Mouse (Mus musculus) liver, embryonic 15.5 days (tissue): ENCODE measurements around the gene Ttc28. TPM values are rescaled to one million over a fixed set of nuclear protein-coding genes. Genes with fewer than 3 reads are reported as not detected.

Experiments used
- ATAC-seq: fragments of 200-750 bp; cut with Nextera tagmentation; 2 replicates; pipeline ENCODE4 v1.8.0; 2017; ENCODE audit warnings: moderate number of reproducible peaks, mild to moderate bottlenecking, moderate library complexity; ENCODE audit not compliant: insufficient read depth
- H3K27ac ChIP-seq: fragments of 300-500 bp; sonication (generic); replicated peaks from 2 replicates; pipeline ENCODE4 v1.5.1; 2015; ENCODE audit warnings: mild to moderate bottlenecking, inconsistent platforms
- H3K27me3 ChIP-seq: fragments of 300-500 bp; sonication (generic); 2 replicates; pipeline ENCODE4 v1.6.1; 2015; ENCODE audit warnings: mild to moderate bottlenecking, inconsistent platforms
- H3K36me3 ChIP-seq: fragments of 300-500 bp; sonication (generic); replicated peaks from 2 replicates; pipeline ENCODE4 v1.6.1; 2015; ENCODE audit warnings: moderate library complexity, mild to moderate bottlenecking, inconsistent platforms
- H3K4me1 ChIP-seq: fragments of 300-500 bp; sonication (generic); replicated peaks from 2 replicates; pipeline ENCODE4 v1.6.1; 2015; ENCODE audit warnings: inconsistent platforms
- H3K4me2 ChIP-seq: fragments of 300-500 bp; sonication (generic); 2 replicates; pipeline ENCODE4 v1.6.1; 2015; ENCODE audit warnings: moderate library complexity, mild to moderate bottlenecking, inconsistent platforms
- H3K4me3 ChIP-seq: fragments of 300-500 bp; sonication (generic); replicated peaks from 2 replicates; pipeline ENCODE4 v1.5.1; 2015; ENCODE audit warnings: mild to moderate bottlenecking, inconsistent platforms
- H3K9ac ChIP-seq: fragments of 300-500 bp; sonication (generic); 2 replicates; pipeline ENCODE4 v1.6.1; 2015; ENCODE audit warnings: moderate library complexity, mild to moderate bottlenecking, inconsistent platforms
- H3K9me3 ChIP-seq: fragments of 300-500 bp; sonication (generic); replicated peaks from 2 replicates; pipeline ENCODE4 v1.6.1; 2016; ENCODE audit warnings: inconsistent platforms
- WGBS: fragments of 180-500 bp; shearing (Covaris S2); methylation state at CpG from one replicate; pipeline ENCODE4 v1.1.7; 2015; ENCODE audit warnings: mixed read lengths; ENCODE audit not compliant: insufficient replicate concordance; 5-methylcytosine and 5-hydroxymethylcytosine counted together
- polyA plus RNA-seq: library from polyadenylated mRNA; unstranded; fragments of >200 nt; fragmentation: Nextera tagmentation; extraction: Ambion mirVana; gene quantifications from 2 replicates; pipeline ENCODE4 v1.2.1, GENCODE M21; 2015

Ttc28 gene
- polyA plus RNA-seq, 1 experiment from 2014 or later = 1.5 TPM

DNA sequence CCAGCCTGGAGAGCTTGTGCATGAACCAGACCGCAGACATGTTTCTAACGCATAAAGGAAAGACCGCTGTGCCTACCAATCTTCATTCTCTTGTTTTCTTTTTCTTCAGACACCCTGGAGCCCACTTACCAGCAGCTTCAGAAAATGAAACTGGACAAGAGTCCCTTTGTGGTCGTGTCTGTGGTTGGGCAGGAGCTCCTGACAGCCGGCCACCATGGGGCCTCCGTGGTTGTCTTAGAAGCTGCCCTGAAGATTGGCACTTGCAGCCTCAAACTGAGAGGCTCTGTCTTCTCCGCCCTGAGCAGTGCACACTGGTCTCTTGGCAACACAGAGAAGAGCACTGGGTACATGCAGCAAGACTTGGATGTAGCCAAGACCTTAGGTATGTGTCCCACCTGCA lies 221.0 kb downstream of the Ttc28 start:
- WGBS = 45% methylated on average over 7 of the region's 7 CpGs
- Histone ChIP-seq H3K4me1 (no peaks in the 10 kb centered on the region), H3K27ac (no peak overlapping the region), H3K4me3 (no peak overlapping the region), H3K9me3 (no peaks in the 10 kb centered on the region), H3K27me3 (no peaks in the 10 kb centered on the region), H3K4me2 (no peak overlapping the region), H3K36me3 (no peaks in the 10 kb centered on the region), H3K9ac (no peak overlapping the region)
- no peak for ATAC-seq

DNA sequence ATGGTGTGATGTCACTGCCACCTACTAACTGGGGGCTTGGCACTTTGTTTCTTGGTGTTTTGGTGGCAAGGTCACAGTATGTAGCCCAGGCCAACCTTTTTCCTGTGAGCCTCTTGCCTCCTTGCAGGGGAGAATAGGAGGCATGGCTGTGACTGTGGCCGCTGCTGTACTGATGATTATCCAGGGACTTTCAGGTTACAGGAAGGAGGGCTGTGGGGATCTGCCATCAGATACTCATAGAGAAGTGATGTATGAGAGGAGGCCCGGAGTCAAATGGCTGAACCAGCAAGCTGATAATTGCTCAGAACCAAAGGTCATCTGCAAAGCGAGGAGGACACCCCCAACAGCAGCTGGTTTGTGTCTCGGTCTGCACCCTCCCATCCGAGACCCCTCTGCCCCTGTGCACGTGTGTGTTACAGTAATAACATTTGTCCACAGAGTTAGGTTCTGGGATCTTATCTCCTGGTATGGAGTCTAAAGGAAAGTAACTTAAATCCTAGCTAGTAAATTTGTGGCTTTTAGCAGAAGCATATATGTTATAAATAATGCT lies 221.9 kb downstream of the Ttc28 start:
- no peak overlapping the region for H3K4me2 ChIP-seq

DNA sequence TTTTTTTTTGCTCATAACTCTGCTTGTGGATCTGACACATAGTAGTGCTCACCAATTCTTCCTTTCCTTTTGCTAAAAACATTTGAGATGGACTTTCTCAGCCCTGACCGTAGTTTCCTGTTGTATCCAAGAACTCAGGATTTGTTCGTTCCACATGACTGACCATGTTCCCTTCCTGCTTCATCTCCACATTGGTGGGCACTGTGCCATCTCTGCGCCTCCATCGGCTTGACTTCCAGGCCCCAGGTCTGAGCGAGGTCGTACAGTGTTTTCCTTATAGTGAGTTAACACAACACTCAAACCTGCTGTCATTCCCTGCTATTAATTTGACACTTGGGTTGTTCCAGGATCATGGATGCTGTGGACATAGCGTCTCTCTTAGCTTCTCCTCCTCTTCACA lies 225.2 kb downstream of the Ttc28 start:
- H3K9ac ChIP-seq = no peak overlapping the region
- no peaks in the 10 kb centered on the region for H3K9me3 ChIP-seq
- no peaks in the 10 kb centered on the region for H3K27me3 ChIP-seq
- no peak for ATAC-seq
- no peaks in the 10 kb centered on the region for H3K36me3 ChIP-seq
- WGBS = 69% methylated on average over 7 of the region's 7 CpGs
- no peak overlapping the region for H3K4me3 ChIP-seq
- H3K4me2 ChIP-seq = no peak overlapping the region
- H3K27ac ChIP-seq = no peak overlapping the region
- H3K4me1 ChIP-seq = no peaks in the 10 kb centered on the region

More for the DNA sequence above, 221.9 kb downstream of the Ttc28 start:
- no peak overlapping the region for H3K9ac ChIP-seq
- H3K4me1 ChIP-seq = no peaks in the 10 kb centered on the region
- H3K9me3 ChIP-seq = no peaks in the 10 kb centered on the region
- no peak overlapping the region for H3K4me3 ChIP-seq
- 55% methylated on average over 6 of the region's 6 CpGs for WGBS
- no peaks in the 10 kb centered on the region for H3K27me3 ChIP-seq
- no peak overlapping the region for H3K27ac ChIP-seq
- no peak for ATAC-seq
- no peaks in the 10 kb centered on the region for H3K36me3 ChIP-seq

DNA sequence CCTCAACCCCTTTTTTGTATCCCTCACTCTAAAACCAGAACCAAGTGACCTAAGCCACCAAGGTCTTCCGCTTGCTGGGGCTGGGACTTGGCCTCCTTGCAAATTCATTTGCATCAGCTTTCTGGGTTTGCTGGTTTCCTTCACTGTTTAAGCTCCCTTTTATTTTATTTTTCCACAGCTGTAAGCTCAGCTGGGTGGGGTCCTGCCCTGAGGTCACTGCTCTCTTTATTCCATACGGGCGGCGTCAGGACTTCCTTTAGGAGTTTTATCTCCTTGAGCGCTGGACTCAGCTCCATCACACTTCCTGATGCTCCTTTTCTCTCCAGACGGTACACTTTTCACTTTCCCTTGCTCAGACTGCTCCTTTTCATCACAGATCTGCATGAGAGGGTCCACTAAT lies 231.8 kb downstream of the Ttc28 start:
- Histone ChIP-seq H3K4me2 (no peak overlapping the region), H3K27me3 (no peaks in the 10 kb centered on the region), H3K4me1 (no peaks in the 10 kb centered on the region), H3K36me3 (no peaks in the 10 kb centered on the region), H3K9me3 (no peaks in the 10 kb centered on the region), H3K9ac (no peak overlapping the region), H3K27ac (no peak overlapping the region), H3K4me3 (no peak overlapping the region)
- ATAC-seq = no peak
- 66% methylated on average over 6 of the region's 6 CpGs for WGBS

DNA sequence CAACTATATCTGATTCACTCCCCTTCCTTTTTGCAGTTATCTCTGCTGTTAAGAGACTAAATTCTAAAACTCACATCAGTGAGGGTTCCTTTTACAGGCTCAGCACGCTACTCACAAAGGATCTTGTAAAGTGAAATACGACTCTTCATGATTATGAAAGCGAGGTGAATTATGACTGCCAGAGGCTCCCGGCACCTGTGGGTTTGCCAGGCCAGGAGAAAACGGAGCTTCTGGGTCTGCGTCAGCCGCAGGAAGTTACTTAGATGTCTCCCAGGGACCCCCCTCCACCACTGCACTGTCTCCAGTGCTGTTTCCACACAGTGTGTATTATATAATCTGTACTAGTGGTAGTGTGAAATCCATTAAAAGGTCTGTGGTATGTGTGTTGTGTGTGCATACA lies 233.6 kb downstream of the Ttc28 start:
- Histone ChIP-seq H3K4me3 (no peak overlapping the region), H3K27me3 (no peaks in the 10 kb centered on the region), H3K9ac (no peak overlapping the region), H3K9me3 (no peaks in the 10 kb centered on the region), H3K4me2 (no peak overlapping the region), H3K36me3 (no peaks in the 10 kb centered on the region), H3K4me1 (no peaks in the 10 kb centered on the region), H3K27ac (no peak overlapping the region)
- no peak for ATAC-seq
- 57% methylated on average over 7 of the region's 7 CpGs for WGBS

DNA sequence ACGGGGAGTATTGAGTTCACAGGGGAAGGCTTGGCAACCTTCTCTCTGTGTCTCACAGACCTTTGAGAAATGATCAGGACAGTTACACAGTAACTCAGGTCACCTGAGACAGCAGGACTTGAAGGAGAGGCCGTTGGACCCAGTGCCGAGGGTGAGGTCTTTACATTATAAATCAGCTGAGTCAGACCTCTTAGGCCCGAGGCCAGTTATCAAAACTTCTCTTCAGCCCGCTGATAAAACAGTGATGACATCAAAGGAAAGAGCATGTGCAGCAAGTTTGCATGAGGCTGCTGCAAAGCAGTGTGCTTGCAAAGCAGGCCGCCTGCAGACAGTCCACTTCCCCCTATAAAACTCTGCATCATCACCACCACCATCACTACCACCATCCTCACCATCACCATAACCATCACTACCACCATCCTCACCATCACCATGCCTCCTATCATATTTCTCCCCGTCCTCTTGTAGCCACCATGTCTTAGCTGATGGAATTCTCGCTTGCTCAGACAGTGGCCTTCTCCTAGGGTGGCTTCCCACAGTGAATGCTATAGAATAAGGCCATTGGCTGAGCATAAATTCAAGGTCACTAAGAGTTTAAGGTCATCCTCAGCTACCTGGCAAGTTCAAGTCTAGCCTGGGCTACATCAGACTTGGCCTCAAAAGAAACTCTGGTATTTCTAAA lies 234.2 kb downstream of the Ttc28 start:
- Histone ChIP-seq H3K4me3 (no peak overlapping the region), H3K4me2 (no peak overlapping the region), H3K9me3 (no peaks in the 10 kb centered on the region), H3K9ac (no peak overlapping the region), H3K36me3 (no peaks in the 10 kb centered on the region), H3K4me1 (no peaks in the 10 kb centered on the region), H3K27me3 (no peaks in the 10 kb centered on the region), H3K27ac (no peak overlapping the region)
- ATAC-seq = no peak
- 34% methylated on average over 8 of the region's 8 CpGs for WGBS

DNA sequence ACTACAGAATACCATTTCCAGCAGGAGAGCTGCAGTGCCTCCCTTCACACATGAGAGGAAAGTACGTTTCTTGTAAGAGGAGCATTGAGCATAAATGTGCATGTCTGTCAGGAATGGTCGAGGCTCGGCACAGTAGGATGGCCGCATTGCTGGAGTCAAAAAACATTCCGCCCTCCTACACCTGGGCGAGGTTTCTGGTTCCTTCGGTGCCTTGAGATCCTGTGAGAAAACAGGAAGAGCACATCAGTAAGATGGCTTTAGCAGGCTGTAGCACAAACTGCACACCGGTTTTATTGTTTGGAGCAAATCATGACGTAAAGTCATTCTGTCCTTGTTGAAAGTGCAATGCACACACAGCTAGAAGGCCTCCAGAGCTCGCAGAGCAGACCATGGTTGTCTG lies 235.0 kb downstream of the Ttc28 start:
- Histone ChIP-seq H3K9me3 (no peaks in the 10 kb centered on the region), H3K4me3 (no peak overlapping the region), H3K4me1 (no peaks in the 10 kb centered on the region), H3K36me3 (no peaks in the 10 kb centered on the region), H3K9ac (no peak overlapping the region), H3K27ac (no peak overlapping the region), H3K27me3 (no peaks in the 10 kb centered on the region), H3K4me2 (no peak overlapping the region)
- no peak for ATAC-seq
- 63% methylated on average over 10 of the region's 10 CpGs for WGBS

DNA sequence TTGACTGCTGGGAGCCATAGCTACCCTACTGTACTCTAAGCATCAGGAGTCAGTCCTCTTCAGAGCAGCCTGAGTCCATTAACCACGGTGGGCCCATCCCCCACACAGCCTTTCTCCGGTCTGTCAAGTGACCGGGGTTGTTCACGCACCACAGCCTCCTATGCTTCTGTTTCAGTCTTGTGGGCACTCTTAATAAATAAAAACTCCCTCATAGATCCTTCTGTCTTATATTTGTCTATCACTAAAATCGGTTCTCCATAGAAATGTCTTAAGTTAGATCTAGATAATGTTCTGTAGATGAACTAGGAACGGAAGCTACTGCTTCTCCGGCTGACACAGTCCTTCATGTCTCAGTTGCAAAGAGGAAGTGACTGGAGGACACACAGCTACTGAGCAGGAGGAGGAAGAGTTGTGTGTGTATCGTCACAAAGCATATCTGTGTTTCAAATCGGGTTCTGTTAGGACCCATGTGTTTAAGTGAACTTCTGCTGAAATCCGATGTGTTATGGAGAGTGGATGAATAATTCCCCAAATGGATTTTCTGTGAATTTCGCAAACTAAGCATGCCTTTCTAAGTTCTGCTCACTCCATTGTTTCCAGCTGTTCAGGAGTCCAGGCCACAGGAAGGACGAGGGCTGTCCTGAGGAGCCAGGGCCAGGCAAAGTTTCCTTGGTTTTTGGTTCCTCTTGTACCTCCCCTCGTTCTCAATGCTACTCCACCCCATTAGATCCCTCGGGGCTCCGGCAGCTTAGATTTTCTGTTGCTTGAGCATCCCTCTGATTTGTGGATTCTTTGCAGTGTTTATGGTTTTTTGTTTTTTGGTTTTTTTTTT lies 236.1 kb downstream of the Ttc28 start:
- Histone ChIP-seq H3K4me2 (no peak overlapping the region), H3K27me3 (no peaks in the 10 kb centered on the region), H3K9ac (no peak overlapping the region), H3K36me3 (no peaks in the 10 kb centered on the region), H3K9me3 (no peaks in the 10 kb centered on the region), H3K4me3 (no peak overlapping the region), H3K27ac (no peak overlapping the region), H3K4me1 (no peaks in the 10 kb centered on the region)
- no peak for ATAC-seq
- 17% methylated on average over 15 of the region's 15 CpGs for WGBS

DNA sequence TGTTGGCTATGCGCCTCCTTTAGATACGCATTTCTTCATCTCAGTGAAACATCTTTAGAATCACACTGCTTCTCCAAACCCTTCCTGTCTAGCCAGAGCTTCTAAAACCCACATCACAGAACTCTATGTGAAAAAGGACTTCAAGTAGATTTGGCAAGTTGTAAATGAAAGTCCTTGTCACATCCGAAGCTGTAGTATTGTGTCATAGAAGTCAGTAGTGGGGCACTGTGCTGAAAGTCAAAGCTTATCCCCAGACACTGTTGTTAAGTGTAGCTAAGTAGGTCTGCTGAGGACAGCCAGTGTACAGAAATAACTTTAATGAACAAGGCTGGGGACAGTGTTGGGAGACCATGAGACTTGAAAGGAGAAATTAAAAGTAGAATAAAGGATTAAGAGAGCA lies 240.2 kb downstream of the Ttc28 start:
- Histone ChIP-seq H3K4me1 (no peaks in the 10 kb centered on the region), H3K4me2 (no peak overlapping the region), H3K9ac (no peak overlapping the region), H3K9me3 (no peaks in the 10 kb centered on the region), H3K27ac (no peak overlapping the region), H3K36me3 (no peaks in the 10 kb centered on the region), H3K27me3 (no peaks in the 10 kb centered on the region), H3K4me3 (no peak overlapping the region)
- 58% methylated on average over 3 of the region's 3 CpGs for WGBS
- ATAC-seq = no peak

DNA sequence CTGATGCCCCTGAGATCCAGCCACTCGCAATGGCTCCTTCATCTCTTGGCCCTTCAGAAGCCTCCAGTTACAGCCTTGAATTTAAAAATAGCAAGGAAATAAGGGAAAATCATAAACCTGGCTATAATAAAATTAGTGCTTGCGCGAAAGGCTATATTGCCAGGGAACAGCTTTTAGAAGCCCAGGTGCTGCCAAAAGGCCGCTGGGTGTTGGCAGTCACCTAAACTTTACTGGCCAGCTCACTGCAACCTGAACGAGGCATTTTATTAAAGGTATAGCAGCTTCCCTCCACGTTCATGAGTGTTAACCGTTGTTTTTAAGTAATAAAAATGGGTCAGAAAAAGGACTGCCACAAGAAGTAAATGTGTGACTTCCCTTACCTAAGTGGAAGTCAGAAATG lies 240.7 kb downstream of the Ttc28 start:
- Histone ChIP-seq H3K4me2 (no peak overlapping the region), H3K4me1 (no peaks in the 10 kb centered on the region), H3K27me3 (no peaks in the 10 kb centered on the region), H3K27ac (no peak overlapping the region), H3K4me3 (no peak overlapping the region), H3K36me3 (no peaks in the 10 kb centered on the region), H3K9ac (no peak overlapping the region), H3K9me3 (no peaks in the 10 kb centered on the region)
- ATAC-seq = no peak
- WGBS = 69% methylated on average over 7 of the region's 7 CpGs

DNA sequence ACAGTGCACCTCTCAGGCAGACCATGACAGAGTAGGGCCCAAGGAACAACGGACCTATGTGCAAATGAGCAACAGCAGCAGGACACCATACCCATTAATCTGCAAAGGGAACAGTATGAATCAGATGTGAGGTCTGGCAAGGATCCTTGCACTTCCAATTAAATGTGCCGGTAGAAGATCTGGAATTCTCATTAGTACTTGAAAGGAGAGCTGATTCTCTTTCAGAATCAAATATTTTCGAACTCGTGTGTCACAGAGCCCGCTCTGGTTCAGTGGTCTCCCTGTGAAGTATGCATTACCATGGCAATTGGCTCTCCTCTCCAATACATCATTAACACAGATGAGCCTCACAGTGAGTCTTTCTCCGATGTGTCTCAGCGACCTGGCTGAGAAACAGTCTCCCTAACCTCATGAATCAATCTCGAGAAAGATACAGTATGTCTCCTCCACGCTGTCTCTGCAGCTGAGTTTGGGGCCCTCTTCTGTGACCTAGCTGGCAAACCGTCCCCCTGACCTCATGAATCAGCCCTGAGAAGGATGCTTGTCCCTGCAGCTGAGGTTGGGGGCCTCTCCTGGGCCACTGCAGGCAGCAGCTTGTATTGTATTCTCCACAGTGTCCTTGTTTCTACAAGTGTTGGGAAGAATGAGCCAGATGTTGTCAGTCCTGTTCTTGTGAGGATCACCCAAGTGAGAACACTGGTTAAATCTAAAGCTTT lies 241.3 kb downstream of the Ttc28 start:
- Histone ChIP-seq H3K27ac (no peak overlapping the region), H3K4me1 (no peaks in the 10 kb centered on the region), H3K27me3 (no peaks in the 10 kb centered on the region), H3K4me2 (no peak overlapping the region), H3K4me3 (no peak overlapping the region), H3K9me3 (no peaks in the 10 kb centered on the region), H3K9ac (no peak overlapping the region), H3K36me3 (no peaks in the 10 kb centered on the region)
- WGBS = 61% methylated on average over 10 of the region's 10 CpGs
- ATAC-seq = no peak
